Mouse (Mus musculus): Measurements from ENCODE around the gene Blm. TPM values are rescaled to one million over a fixed set of nuclear protein-coding genes. Genes with fewer than 3 reads are reported as not detected.

Blm gene
- total RNA-seq, 2 experiments from 2014 or later: 0.86 to 2.2 TPM

DNA sequence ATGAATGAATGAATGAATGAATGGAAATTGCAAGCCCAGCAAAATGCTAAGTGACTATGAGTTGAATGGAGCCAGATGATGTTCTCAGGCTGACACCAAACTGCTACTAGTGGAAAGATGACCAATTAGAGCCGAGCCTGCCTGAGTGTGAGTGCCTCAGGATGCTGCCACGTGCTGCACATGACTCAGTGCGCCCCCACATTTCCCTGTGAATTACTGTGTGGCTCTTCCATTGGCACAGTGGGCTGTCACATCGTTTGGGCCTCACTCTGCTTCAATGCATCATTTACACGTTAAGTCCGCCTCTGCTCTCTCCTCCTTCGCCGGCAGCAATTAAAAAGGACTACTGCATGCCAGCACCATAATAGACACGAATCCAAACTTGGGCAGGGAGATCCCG is 122.6 kb downstream of the Blm start:
- DNase-seq (ENCODE audit: low spot score in 2 of 2): no peak

DNA sequence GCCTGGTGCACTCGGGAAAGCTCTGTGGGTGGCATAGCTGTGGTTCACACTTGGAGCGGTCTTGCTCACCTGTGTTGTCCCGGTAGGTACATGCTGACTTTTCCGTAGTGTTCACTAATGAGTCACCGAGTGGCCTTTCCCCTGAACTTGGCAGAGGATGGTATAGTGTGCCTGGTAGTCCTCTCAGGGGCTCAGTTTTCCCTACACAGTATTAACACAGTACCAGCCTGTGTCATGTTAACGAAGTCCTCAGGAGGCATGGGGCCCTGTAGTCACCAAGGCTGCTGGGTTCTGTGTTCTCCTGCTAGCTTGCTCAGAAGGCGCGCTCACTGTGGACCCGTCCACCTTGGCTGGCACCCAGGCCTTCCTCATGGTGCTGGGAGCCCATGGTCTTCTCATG is 124.5 kb downstream of the Blm start:
- no peak for DNase-seq (ENCODE audit: low spot score in 2 of 2)

- DNase-seq (ENCODE audit: low spot score in 2 of 2): no peak
Measured at GRCm38 (mm10) chr7:80407712-80408111, 127.2 kb downstream of the Blm start.

DNA sequence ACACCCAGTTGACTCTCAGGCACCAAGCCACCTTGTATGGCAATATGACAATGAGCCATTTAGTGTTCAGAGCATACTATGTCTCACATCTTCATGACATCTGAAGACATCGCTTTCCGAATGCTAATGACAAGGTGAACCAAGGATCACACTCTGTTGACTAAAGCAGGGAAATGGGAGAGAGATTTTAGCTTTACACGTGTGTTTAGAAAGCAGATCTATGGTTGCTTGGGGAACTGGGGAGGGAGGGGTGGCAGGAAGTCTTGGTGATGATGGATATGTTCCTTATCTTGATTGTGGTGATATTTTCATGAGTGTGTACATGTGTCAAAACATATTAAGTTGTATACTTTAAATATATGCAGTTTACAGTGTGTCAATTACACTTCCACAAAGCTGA is 128.7 kb downstream of the Blm start:
- DNase-seq (ENCODE audit: low spot score in 2 of 2): no peak

DNA sequence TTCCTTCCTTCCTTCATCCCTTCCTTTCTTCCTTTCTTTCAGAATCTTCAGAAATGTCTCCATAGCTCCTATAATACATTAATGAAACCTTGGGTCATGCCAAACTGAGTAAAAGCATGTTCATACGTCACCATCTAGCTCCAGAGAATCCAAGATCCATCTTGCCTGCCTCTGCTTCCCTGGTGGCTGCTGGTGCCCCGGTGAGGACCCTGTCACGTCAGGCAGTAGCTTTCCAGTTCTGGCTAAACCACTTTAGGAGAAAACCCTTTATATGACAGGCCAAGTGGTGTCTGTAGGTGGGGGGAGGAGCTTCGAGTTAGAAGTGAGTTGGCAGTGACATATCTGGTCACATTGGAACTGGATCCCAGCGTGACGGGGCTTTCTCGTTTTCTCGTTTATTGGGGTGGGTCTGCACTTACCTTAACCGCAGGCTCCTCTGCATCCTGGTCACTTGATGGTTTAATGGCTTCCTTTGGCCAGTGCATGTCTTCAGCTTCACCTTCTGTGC is 129.7 kb downstream of the Blm start, which contains the start of gene Furin:
Gene Furin, minus strand, starts transcription at position 249 of the 508 bp plus-strand sequence.
- no peak for DNase-seq (ENCODE audit: low spot score in 2 of 2)

Other genes starting within 250 kb of the Blm start
- gene Prc1, start 240.7 kb downstream of the Blm start, total RNA-seq (2021): 1 to 10 TPM; 3.6 to 4.6 TPM
- 10 to 100 TPM in 1 of 2 experiments, 1 to 10 TPM in 1; 7.3 to 11.9 TPM for gene Rccd1, start 210.7 kb downstream of the Blm start, total RNA-seq (2021)
- 10 to 100 TPM; 71.5 to 85.8 TPM for gene Unc45a, start 194.1 kb downstream of the Blm start, total RNA-seq (2021)
- 10 to 100 TPM; 38.5 to 45.9 TPM for gene Hddc3, start 192.0 kb downstream of the Blm start, total RNA-seq (2021)
- gene Man2a2, start 163.7 kb downstream of the Blm start, total RNA-seq (2021): 10 to 100 TPM; 76.6 to 88.8 TPM
- gene Fes, start 147.2 kb downstream of the Blm start, total RNA-seq (2021): 10 to 100 TPM in 1 of 2 experiments, 1 to 10 TPM in 1; 8.4 to 13.0 TPM
- gene Furin, start 129.7 kb downstream of the Blm start, total RNA-seq (2021): 100 to 1,000 TPM; 143 to 158 TPM
- gene Crtc3, start 153.8 kb upstream of the Blm start, total RNA-seq (2021): 10 to 100 TPM; 20.5 to 24.9 TPM